Mouse (Mus musculus) limb, embryonic 10.5 days (tissue): ENCODE results near the gene Mtmr10. TPM values are rescaled to one million over a fixed set of nuclear protein-coding genes. Genes with fewer than 3 reads are reported as not detected.

ENCODE experiments used
- DNase-seq: peaks from one replicate; pipeline ENCODE4 v3.0.0-alpha.2; 2017; ENCODE audit warnings: low spot score
- H3K27ac ChIP-seq: fragments of 300-500 bp; sonication (generic); 2 replicates; pipeline ENCODE4 v1.5.1; 2016; ENCODE audit warnings: mild to moderate bottlenecking
- H3K27me3 ChIP-seq: fragments of 300-500 bp; sonication (generic); 2 replicates; pipeline ENCODE4 v1.6.1; 2016; ENCODE audit warnings: low read depth, mild to moderate bottlenecking; ENCODE audit not compliant: poor library complexity, severe bottlenecking
- H3K36me3 ChIP-seq: fragments of 300-500 bp; sonication (generic); 2 replicates; pipeline ENCODE4 v1.6.1; 2016; ENCODE audit warnings: mild to moderate bottlenecking, moderate library complexity
- H3K4me1 ChIP-seq: fragments of 300-500 bp; sonication (generic); 2 replicates; pipeline ENCODE4 v1.6.1; 2016
- H3K4me3 ChIP-seq: fragments of 300-500 bp; sonication (generic); 2 replicates; pipeline ENCODE4 v1.5.1; 2016; ENCODE audit warnings: mild to moderate bottlenecking, moderate library complexity
- H3K9me3 ChIP-seq: fragments of 300-500 bp; sonication (generic); replicated peaks from 2 replicates; pipeline ENCODE4 v1.6.1; 2016; ENCODE audit warnings: mild to moderate bottlenecking
- WGBS: fragments of 180-500 bp; shearing (Covaris S2); methylation state at CpG from one replicate; pipeline ENCODE4 v1.1.7; 2016; 5-methylcytosine and 5-hydroxymethylcytosine counted together
- polyA plus RNA-seq: library from polyadenylated mRNA; unstranded; fragments of >200 nt; fragmentation: Nextera tagmentation; extraction: Ambion mirVana; gene quantifications from 2 replicates; pipeline ENCODE4 v1.2.1, GENCODE M21; 2016

Mtmr10 gene
- polyA plus RNA-seq, 1 experiment from 2014 or later: 10.5 TPM

GRCm38 (mm10) chr7:64265502-64266279, 21.8 kb upstream of the Mtmr10 start:
- Histone ChIP-seq H3K27me3 (peaks cover 27% of the 10 kb centered on the region), H3K4me1 (peaks cover 4% of the 10 kb centered on the region; the same call in 1 of the 2 replicates), H3K36me3 (no peaks in the 10 kb centered on the region), H3K9me3 (no peaks in the 10 kb centered on the region), H3K27ac (no peak overlapping the region), H3K4me3 (no peak overlapping the region)
- 89% methylated on average over 13 of the region's 13 CpGs for WGBS
- DNase-seq: no peak

- Histone ChIP-seq H3K36me3 (no peaks in the 10 kb centered on the region), H3K27me3 (peaks cover 27% of the 10 kb centered on the region), H3K4me1 (peaks cover 4% of the 10 kb centered on the region; the same call in 1 of the 2 replicates), H3K4me3 (no peak overlapping the region), H3K27ac (no peak overlapping the region), H3K9me3 (no peaks in the 10 kb centered on the region)
- 97% methylated on average over 4 of the region's 4 CpGs for WGBS
- no peak for DNase-seq
These were observed 20.9 kb upstream of the Mtmr10 start for GRCm38 (mm10) chr7:64266587-64266986.

GRCm38 (mm10) chr7:64271926-64272325, 15.5 kb upstream of the Mtmr10 start:
- H3K4me3 ChIP-seq: no peak overlapping the region
- H3K27me3 ChIP-seq: peaks cover 26% of the 10 kb centered on the region
- no peaks in the 10 kb centered on the region for H3K9me3 ChIP-seq
- H3K4me1 ChIP-seq: peaks cover 9% of the 10 kb centered on the region; the same call in 1 of the 2 replicates
- H3K36me3 ChIP-seq: no peaks in the 10 kb centered on the region
- WGBS: 55% methylated on average over 4 of the region's 4 CpGs
- DNase-seq: no peak
- no peak overlapping the region for H3K27ac ChIP-seq

GRCm38 (mm10) chr7:64275518-64275917, 11.9 kb upstream of the Mtmr10 start:
- H3K9me3 ChIP-seq: no peaks in the 10 kb centered on the region
- 90% methylated on average over 4 of the region's 4 CpGs for WGBS
- H3K4me3 ChIP-seq: no peak overlapping the region
- peaks cover 4% of the 10 kb centered on the region; the same call in 1 of the 2 replicates for H3K4me1 ChIP-seq
- H3K27me3 ChIP-seq: no peaks in the 10 kb centered on the region
- no peak for DNase-seq
- no peaks in the 10 kb centered on the region for H3K36me3 ChIP-seq
- H3K27ac ChIP-seq: no peak overlapping the region

- no peaks in the 10 kb centered on the region for H3K9me3 ChIP-seq
- H3K4me3 ChIP-seq: no peak overlapping the region
- H3K36me3 ChIP-seq: no peaks in the 10 kb centered on the region
- no peaks in the 10 kb centered on the region for H3K27me3 ChIP-seq
- no peak for DNase-seq
- peaks cover 4% of the 10 kb centered on the region; the same call in 1 of the 2 replicates for H3K4me1 ChIP-seq
- H3K27ac ChIP-seq: no peak overlapping the region
- WGBS: 65% methylated on average over 6 of the region's 6 CpGs
These were observed 10.5 kb upstream of the Mtmr10 start for GRCm38 (mm10) chr7:64276921-64277320.

- DNase-seq: no peak
- no peak overlapping the region for H3K27ac ChIP-seq
- WGBS: 95% methylated on average over 1 of the region's 1 CpGs
- H3K36me3 ChIP-seq: no peaks in the 10 kb centered on the region
- H3K4me1 ChIP-seq: peaks cover 4% of the 10 kb centered on the region; the same call in 1 of the 2 replicates
- H3K9me3 ChIP-seq: no peaks in the 10 kb centered on the region
- H3K27me3 ChIP-seq: no peaks in the 10 kb centered on the region
- no peak overlapping the region for H3K4me3 ChIP-seq
These were observed 8.9 kb upstream of the Mtmr10 start for GRCm38 (mm10) chr7:64278526-64278925.

GRCm38 (mm10) chr7:64279548-64279947, 7.9 kb upstream of the Mtmr10 start:
- H3K27me3 ChIP-seq: no peaks in the 10 kb centered on the region
- peaks cover 4% of the 10 kb centered on the region; the same call in 1 of the 2 replicates for H3K4me1 ChIP-seq
- H3K27ac ChIP-seq: no peak overlapping the region
- no peaks in the 10 kb centered on the region for H3K36me3 ChIP-seq
- no peak overlapping the region for H3K4me3 ChIP-seq
- H3K9me3 ChIP-seq: no peaks in the 10 kb centered on the region
- DNase-seq: no peak
- WGBS: 87% methylated on average over 3 of the region's 3 CpGs

GRCm38 (mm10) chr7:64286566-64286965, 887 bp upstream of the Mtmr10 start:
- H3K4me1 ChIP-seq: no peaks in the 10 kb centered on the region
- no peak for DNase-seq
- no peaks in the 10 kb centered on the region for H3K27me3 ChIP-seq
- no peaks in the 10 kb centered on the region for H3K36me3 ChIP-seq
- H3K27ac ChIP-seq: no peak overlapping the region
- H3K4me3 ChIP-seq: no peak overlapping the region
- no peaks in the 10 kb centered on the region for H3K9me3 ChIP-seq

GRCm38 (mm10) chr7:64289416-64289815, 2.0 kb downstream of the Mtmr10 start:
- 95% methylated on average over 7 of the region's 7 CpGs for WGBS
- Histone ChIP-seq H3K4me3 (no peak overlapping the region), H3K27ac (no peak overlapping the region), H3K9me3 (no peaks in the 10 kb centered on the region), H3K4me1 (no peaks in the 10 kb centered on the region), H3K27me3 (no peaks in the 10 kb centered on the region), H3K36me3 (no peaks in the 10 kb centered on the region)
- no peak for DNase-seq

GRCm38 (mm10) chr7:64290431-64290830, 3.0 kb downstream of the Mtmr10 start:
- Histone ChIP-seq H3K27me3 (no peaks in the 10 kb centered on the region), H3K4me3 (no peak overlapping the region), H3K36me3 (no peaks in the 10 kb centered on the region), H3K4me1 (no peaks in the 10 kb centered on the region), H3K27ac (no peak overlapping the region), H3K9me3 (no peaks in the 10 kb centered on the region)
- DNase-seq: no peak
- 94% methylated on average over 6 of the region's 6 CpGs for WGBS

- Histone ChIP-seq H3K9me3 (no peaks in the 10 kb centered on the region), H3K27me3 (no peaks in the 10 kb centered on the region), H3K4me1 (no peaks in the 10 kb centered on the region), H3K36me3 (no peaks in the 10 kb centered on the region), H3K4me3 (no peak overlapping the region), H3K27ac (no peak overlapping the region)
- DNase-seq: no peak
- WGBS: 94% methylated on average over 10 of the region's 10 CpGs
These were observed 4.3 kb downstream of the Mtmr10 start for GRCm38 (mm10) chr7:64291722-64292121.

- 74% methylated on average over 5 of the region's 5 CpGs for WGBS
- peaks cover 11% of the 10 kb centered on the region; the same call in 1 of the 2 replicates for H3K36me3 ChIP-seq
- no peaks in the 10 kb centered on the region for H3K4me1 ChIP-seq
- no peak for DNase-seq
- H3K4me3 ChIP-seq: no peak overlapping the region
- no peak overlapping the region for H3K27ac ChIP-seq
- no peaks in the 10 kb centered on the region for H3K27me3 ChIP-seq
- H3K9me3 ChIP-seq: no peaks in the 10 kb centered on the region
These were observed 9.0 kb downstream of the Mtmr10 start for GRCm38 (mm10) chr7:64296286-64297010.

GRCm38 (mm10) chr7:64310241-64310640, 22.8 kb downstream of the Mtmr10 start:
- Histone ChIP-seq H3K27ac (no peak overlapping the region), H3K27me3 (no peaks in the 10 kb centered on the region), H3K36me3 (peaks cover 7% of the 10 kb centered on the region), H3K9me3 (no peaks in the 10 kb centered on the region), H3K4me3 (no peak overlapping the region), H3K4me1 (no peaks in the 10 kb centered on the region)
- DNase-seq: no peak
- WGBS: 87% methylated on average over 7 of the region's 7 CpGs
